19 mouse cellular contexts compared by ENCODE assay signal in genomic region chr10:9733861-9734260, GRCm38 (mm10). TPM values are rescaled to one million over a fixed set of nuclear protein-coding genes. Genes with fewer than 3 reads are reported as not detected.
"Had no signal": no experiment of that assay in that cellular context is flagged by ENCODE, and none has a peak within 500 bp of the region (broad histone marks: within the 10 kb centered on the region; RNA-seq: fewer than 3 reads in every experiment).

No protein-coding gene starts in this region.

- H3K27me3 ChIP-seq: lung, embryonic 15.5 days; midbrain, embryonic 13.5 days; midbrain, embryonic 15.5 days; neural tube, embryonic 12.5 days; stomach, embryonic 15.5 days had no signal

- H3K9me3 ChIP-seq: lung, embryonic 15.5 days; megakaryocyte, embryonic 14.5 days; midbrain, embryonic 13.5 days; midbrain, embryonic 15.5 days; neural tube, embryonic 12.5 days; stomach, embryonic 15.5 days had no signal

- H3K9ac ChIP-seq: lung, embryonic 15.5 days; midbrain, embryonic 13.5 days; midbrain, embryonic 15.5 days; neural tube, embryonic 12.5 days; stomach, embryonic 15.5 days had no signal

- ATAC-seq: lung, postnatal 0 days; midbrain, embryonic 13.5 days; midbrain, embryonic 15.5 days had no signal

- H3K36me3 ChIP-seq: lung, embryonic 15.5 days; midbrain, embryonic 13.5 days; midbrain, embryonic 15.5 days; neural tube, embryonic 12.5 days; stomach, embryonic 15.5 days had no signal

- DNase-seq: lung, adult 2 months; lung, postnatal 14 days; lung, postnatal 36 days; right cerebral cortex, postnatal 14 days; thymus, adult 2 months; thymus, postnatal 25 days; thymus, postnatal 4 days had no signal

- H3K4me2 ChIP-seq: lung, embryonic 15.5 days; midbrain, embryonic 11.5 days; midbrain, embryonic 13.5 days; midbrain, embryonic 15.5 days; neural tube, embryonic 12.5 days; stomach, embryonic 15.5 days had no signal

- H3K27ac ChIP-seq: lung, embryonic 15.5 days; macrophage; midbrain, embryonic 13.5 days; midbrain, embryonic 15.5 days; neural tube, embryonic 12.5 days; stomach, embryonic 15.5 days; stomach, postnatal 0 days had no signal

- H3K4me3 ChIP-seq: lung, embryonic 15.5 days; megakaryocyte, embryonic 14.5 days; midbrain, embryonic 13.5 days; midbrain, embryonic 15.5 days; neural tube, embryonic 12.5 days; stomach, embryonic 15.5 days had no signal

- H3K4me1 ChIP-seq: lung, embryonic 15.5 days; megakaryocyte, embryonic 14.5 days; midbrain, embryonic 13.5 days; midbrain, embryonic 15.5 days; neural tube, embryonic 12.5 days; stomach, embryonic 15.5 days had no signal

RNA-seq across cellular contexts. Expression of gene Samd5, which starts 58.9 kb away (rescaled TPM):
- total RNA-seq: monocyte, adult 5-6 weeks; neutrophil, adult 5-6 weeks had no signal
